Mouse (Mus musculus): Measurements from ENCODE around the gene Nap1l1.

GRCm38 (mm10) chr10:111441034-111441440 is 32.0 kb upstream of the Nap1l1 start:
- TF ChIP-seq CTCF (IDR thresholded peaks at IDR 0.05; ENCODE audit: insufficient read depth, low read depth, low read length) (no peak), POLR2A (IDR thresholded peaks at IDR 0.05; ENCODE audit: insufficient read depth, low read depth, low read length) (no peak)

Data from olfactory bulb, adult 2 months (tissue).